Mouse (Mus musculus): ENCODE data around the gene Xpnpep3.

Gene Xpnpep3

GRCm38 (mm10) chr15:81482966-81483365 is 83.0 kb downstream of the Xpnpep3 start:
- DNase-seq = no peak

GRCm38 (mm10) chr15:81483691-81484090 is 83.8 kb downstream of the Xpnpep3 start:
- DNase-seq = no peak

GRCm38 (mm10) chr15:81485483-81485882 is 85.5 kb downstream of the Xpnpep3 start:
- no peak for DNase-seq

GRCm38 (mm10) chr15:81503466-81503865 is 103.5 kb downstream of the Xpnpep3 start:
- no peak for DNase-seq

- no peak for DNase-seq
These were observed 104.1 kb downstream of the Xpnpep3 start for GRCm38 (mm10) chr15:81503995-81504394.
